15 mouse cellular contexts compared by ENCODE assay signal in genomic region chr13:58418656-58419055, GRCm38 (mm10). TPM values are rescaled to one million over a fixed set of nuclear protein-coding genes. Genes with fewer than 3 reads are reported as not detected.
"Had no signal": no experiment of that assay in that cellular context is flagged by ENCODE, and none has a peak within 500 bp of the region (broad histone marks: within the 10 kb centered on the region; RNA-seq: fewer than 3 reads in every experiment).

No protein-coding gene starts in this region.

- H3K4me3 ChIP-seq: intestine, embryonic 15.5 days; limb, embryonic 10.5 days; limb, embryonic 13.5 days; liver, embryonic 13.5 days; midbrain, embryonic 13.5 days; myocyte; neural tube, embryonic 13.5 days had no signal

- H3K27ac ChIP-seq: intestine, embryonic 15.5 days; limb, embryonic 10.5 days; limb, embryonic 13.5 days; liver, embryonic 13.5 days; macrophage; midbrain, embryonic 13.5 days; neural tube, embryonic 13.5 days had no signal

- H3K9me3 ChIP-seq: intestine, embryonic 15.5 days; limb, embryonic 10.5 days; limb, embryonic 13.5 days; liver, embryonic 13.5 days; midbrain, embryonic 13.5 days; neural tube, embryonic 13.5 days had no signal

- ATAC-seq: intestine, embryonic 15.5 days; midbrain, embryonic 13.5 days; midbrain, embryonic 16.5 days had no signal

- H3K4me2 ChIP-seq: intestine, embryonic 15.5 days; limb, embryonic 13.5 days; liver, embryonic 13.5 days; midbrain, embryonic 13.5 days; neural tube, embryonic 13.5 days had no signal

- H3K4me1 ChIP-seq: intestine, embryonic 15.5 days; liver, embryonic 13.5 days; midbrain, embryonic 13.5 days; neural tube, embryonic 13.5 days had no signal

- H3K9ac ChIP-seq: intestine, embryonic 15.5 days; limb, embryonic 13.5 days; liver, embryonic 13.5 days; midbrain, embryonic 13.5 days; neural tube, embryonic 13.5 days had no signal

- H3K27me3 ChIP-seq: intestine, embryonic 15.5 days; limb, embryonic 13.5 days; liver, embryonic 13.5 days; midbrain, embryonic 13.5 days; neural tube, embryonic 13.5 days had no signal

- DNase-seq: kidney, adult 11 months; kidney, adult 8-10 months; kidney, postnatal 14 days; liver, embryonic 13.5 days; lung, adult 2 months; thymus, postnatal 25 days had no signal

- H3K36me3 ChIP-seq: intestine, embryonic 15.5 days; limb, embryonic 10.5 days; limb, embryonic 13.5 days; liver, embryonic 13.5 days; midbrain, embryonic 13.5 days; neural tube, embryonic 13.5 days had no signal

RNA-seq across cellular contexts. Expression of gene Kif27, which starts 59.7 kb away (rescaled TPM):
- polyA plus RNA-seq: liver, adult 2 months had no signal
